Mouse (Mus musculus) layer of hippocampus, adult 18-20 months (tissue): ENCODE results near the gene Terb2. TPM values are rescaled to one million over a fixed set of nuclear protein-coding genes. Genes with fewer than 3 reads are reported as not detected.

Experiments used
- DNase-seq, 2 experiments: peaks; one replicate each; pipeline ENCODE4 v3.0.0; 2022; ENCODE audit warnings: low spot score in 2 of 2
- total RNA-seq, 2 experiments: library from RNA; stranded (reverse); gene quantifications; 2 replicates each; pipeline ENCODE4 v1.2.3; 2021

The Terb2 gene
- total RNA-seq, 2 experiments from 2014 or later = not detected

GRCm38 (mm10) chr2:122231616-122232015 lies 45.5 kb downstream of the Terb2 start:
- DNase-seq = no peak

DNA sequence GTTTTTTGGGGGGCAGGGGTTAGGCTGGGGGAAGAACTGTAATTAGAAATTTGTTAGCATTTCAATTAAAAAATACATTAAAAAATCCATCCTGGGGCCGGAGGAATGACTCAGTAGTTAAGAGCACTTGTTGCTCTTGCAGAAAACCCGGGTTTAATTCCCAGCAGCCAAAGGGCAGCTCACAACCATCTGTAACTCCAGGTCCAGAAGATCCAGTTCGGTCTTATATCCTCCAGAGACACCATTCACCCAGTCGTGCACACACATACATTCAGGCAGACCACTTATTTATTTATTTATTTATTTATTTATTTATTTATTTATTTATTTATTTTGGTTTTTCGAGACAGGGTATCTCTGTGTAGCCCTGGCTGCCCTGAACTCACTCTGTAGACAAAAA lies 47.3 kb downstream of the Terb2 start:
- no peak for DNase-seq

GRCm38 (mm10) chr2:122233759-122234557 lies 47.9 kb downstream of the Terb2 start:
- DNase-seq = peak in 1 of 2 experiments; percentile 45

GRCm38 (mm10) chr2:122234611-122235288 lies 48.7 kb downstream of the Terb2 start, which contains the start of gene Sord:
Gene Sord (plus strand): TSS chr2:122234749.
- peak; percentile 54 to 73 for DNase-seq

- DNase-seq = no peak
Observed at GRCm38 (mm10) chr2:122235425-122235824, 49.4 kb downstream of the Terb2 start.

- DNase-seq = no peak
Observed at GRCm38 (mm10) chr2:122236321-122236720, 50.2 kb downstream of the Terb2 start.

- DNase-seq = no peak
Observed at GRCm38 (mm10) chr2:122237891-122238470, 51.9 kb downstream of the Terb2 start.

GRCm38 (mm10) chr2:122240735-122241134 lies 54.7 kb downstream of the Terb2 start:
- no peak for DNase-seq

- DNase-seq = no peak
Observed at GRCm38 (mm10) chr2:122241226-122241625, 55.2 kb downstream of the Terb2 start.

DNA sequence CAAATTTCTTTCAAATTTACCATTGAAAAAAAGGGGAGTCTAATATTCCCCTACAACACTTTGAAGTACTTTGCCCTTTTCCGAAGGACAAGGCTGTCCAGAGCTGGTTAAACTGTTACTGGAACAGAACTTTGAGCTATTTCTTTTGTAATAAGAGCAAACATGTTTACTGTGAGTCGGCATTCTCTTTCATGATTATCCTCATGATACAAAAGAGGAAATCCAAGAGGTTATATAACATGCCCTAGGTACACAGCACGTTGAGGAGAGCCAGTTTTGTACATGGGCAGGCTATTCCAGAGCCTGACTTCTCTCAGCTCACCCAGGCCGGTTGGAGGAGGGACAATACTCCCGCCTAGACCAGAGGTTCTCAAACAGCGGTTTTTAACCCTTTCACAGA lies 55.9 kb downstream of the Terb2 start:
- DNase-seq = no peak

DNA sequence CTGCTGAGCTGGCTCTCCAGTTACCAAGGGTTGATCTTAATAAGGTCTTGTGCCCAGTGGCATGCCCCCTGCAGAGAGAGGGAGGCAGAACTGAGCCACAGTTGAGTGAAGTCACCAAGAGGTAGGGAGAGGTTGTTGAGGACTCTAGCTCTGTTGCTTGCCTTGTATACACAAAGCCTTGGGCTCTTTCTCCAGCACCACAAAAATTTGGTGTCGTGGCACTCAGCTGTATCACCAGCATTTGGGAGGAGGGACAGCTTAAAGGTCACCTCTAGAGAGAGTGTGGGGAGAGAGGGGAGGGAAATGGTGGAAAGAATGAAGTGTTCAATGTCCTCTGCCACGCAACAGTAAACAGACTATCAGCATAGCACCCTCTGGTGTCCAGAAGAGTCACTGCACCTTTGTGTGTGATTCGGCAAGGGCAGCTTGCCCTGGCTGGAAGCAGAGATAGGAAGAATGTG lies 57.6 kb downstream of the Terb2 start:
- peak; percentile 62 to 91 for DNase-seq

DNA sequence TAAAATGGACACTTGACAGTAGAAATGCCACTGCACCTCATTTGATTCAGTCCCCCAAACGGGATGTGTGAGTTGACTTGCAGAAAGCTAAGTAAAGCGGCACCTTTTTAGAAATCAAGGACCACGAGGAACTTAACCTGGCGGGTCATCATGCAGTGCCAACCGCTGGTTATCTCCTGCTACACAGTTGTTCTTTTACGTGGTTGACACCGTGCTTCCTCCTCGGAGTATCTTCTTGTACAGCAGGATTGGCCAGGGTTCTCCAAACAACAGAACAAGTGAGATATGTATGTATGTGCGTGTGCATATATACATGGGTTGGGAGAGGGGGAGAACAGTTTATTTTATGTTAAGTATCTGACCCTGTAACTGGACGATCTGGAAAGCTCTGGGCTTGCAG lies 61.7 kb downstream of the Terb2 start:
- no peak for DNase-seq

DNA sequence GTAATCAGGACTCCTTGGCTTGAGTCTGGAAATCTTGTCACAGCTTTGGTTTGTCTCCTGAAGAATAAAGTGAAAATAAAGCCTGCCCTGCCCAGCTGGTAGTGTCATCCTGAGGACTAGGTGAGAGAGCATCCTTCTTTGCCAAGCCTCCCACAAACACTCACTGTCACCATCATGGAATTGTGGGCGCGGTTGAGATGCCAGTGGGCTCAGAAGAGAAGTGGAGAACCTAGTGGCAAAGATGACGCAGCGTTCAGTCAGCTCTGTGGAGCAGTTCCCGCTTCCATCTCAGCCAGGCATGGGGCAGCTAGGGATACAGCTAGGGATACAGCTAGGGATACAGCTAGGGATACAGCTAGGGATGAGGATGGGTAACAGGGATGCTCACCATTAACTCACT lies 69.9 kb downstream of the Terb2 start:
- DNase-seq = peak in 1 of 2 experiments; percentile 14

Other genes starting within 250 kb of the Terb2 start
- gene Ctdspl2, start 230.3 kb upstream of the Terb2 start, total RNA-seq = 10 to 100 TPM; 32.8 to 36.3 TPM
- gene Mageb3, start 230.2 kb upstream of the Terb2 start, total RNA-seq = under 1 TPM; 0.12 to 0.25 TPM
- gene Eif3j1, start 157.7 kb upstream of the Terb2 start, total RNA-seq = 10 to 100 TPM; 17.0 to 17.2 TPM
- 10 to 100 TPM; 14.3 to 14.7 TPM for gene Spg11, start 67.9 kb upstream of the Terb2 start, total RNA-seq
- gene B2m, start 38.6 kb upstream of the Terb2 start, total RNA-seq = 100 to 1,000 TPM; 114 to 128 TPM
- gene Trim69, start 25.6 kb upstream of the Terb2 start, total RNA-seq = not detected
- gene Patl2, start 83 bp upstream of the Terb2 start, total RNA-seq = not detected
- 10 to 100 TPM; 20.2 to 20.9 TPM for gene Sord, start 48.5 kb downstream of the Terb2 start, total RNA-seq
- under 1 TPM in 1 of 2 experiments, not detected in 1; 0.07 TPM for gene Duox2, start 112.2 kb downstream of the Terb2 start, total RNA-seq
- not detected for gene Duoxa2, start 112.6 kb downstream of the Terb2 start, total RNA-seq
- under 1 TPM in 1 of 2 experiments, not detected in 1; 0.33 TPM for gene Duoxa1, start 127.5 kb downstream of the Terb2 start, total RNA-seq
- gene Duox1, start 129.4 kb downstream of the Terb2 start, total RNA-seq = not detected
- gene Shf, start 182.9 kb downstream of the Terb2 start, total RNA-seq = 10 to 100 TPM; 58.8 to 61.2 TPM
- gene Slc28a2, start 240.2 kb downstream of the Terb2 start, total RNA-seq = under 1 TPM; 0.10 to 0.13 TPM